Mouse (Mus musculus) megakaryocyte, adult 5-6 weeks (primary cell): ENCODE results near the gene Acta2. TPM values are rescaled to one million over a fixed set of nuclear protein-coding genes. Genes with fewer than 3 reads are reported as not detected.

Source experiments
- ATAC-seq: 2 replicates; pipeline ENCODE4 v1.8.0; 2016; ENCODE audit warnings: mild to moderate bottlenecking, inconsistent platforms; ENCODE audit not compliant: poor library complexity, severe bottlenecking
- total RNA-seq, 2 experiments: library from RNA; stranded (forward) in 1 of 2; stranded (reverse) in 1 of 2; fragments of 153-499, 151-499 nt in 1 of 2; fragments of 221-1000, 200-1000 nt in 1 of 2; gene quantifications; 2 replicates each; pipeline versions ENCODE4 v1.2.3 to v1.2.4; 2015 to 2017

Acta2 gene
- total RNA-seq, 2 experiments from 2014 or later: 3.7 to 6.4 TPM

DNA sequence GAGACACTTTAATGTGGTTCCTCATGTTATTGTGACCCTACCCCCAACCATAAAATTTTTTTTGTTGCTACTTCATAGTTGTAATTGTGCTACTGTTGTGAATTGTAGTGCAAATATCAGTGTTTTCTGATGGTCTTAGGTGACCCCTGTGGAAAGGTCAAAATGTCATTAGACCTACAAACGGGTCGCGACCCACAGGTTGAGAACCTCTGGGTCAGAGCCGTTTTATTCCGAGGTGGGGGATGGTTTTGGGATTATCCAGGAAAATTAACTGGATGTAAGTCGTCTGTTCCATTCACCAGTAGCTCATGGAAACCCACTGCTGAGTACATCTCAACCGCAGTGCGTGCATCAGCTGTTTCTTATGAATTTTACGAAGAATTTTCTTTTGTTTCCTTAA is 61.7 kb downstream of the Acta2 start:
- no peak for ATAC-seq

DNA sequence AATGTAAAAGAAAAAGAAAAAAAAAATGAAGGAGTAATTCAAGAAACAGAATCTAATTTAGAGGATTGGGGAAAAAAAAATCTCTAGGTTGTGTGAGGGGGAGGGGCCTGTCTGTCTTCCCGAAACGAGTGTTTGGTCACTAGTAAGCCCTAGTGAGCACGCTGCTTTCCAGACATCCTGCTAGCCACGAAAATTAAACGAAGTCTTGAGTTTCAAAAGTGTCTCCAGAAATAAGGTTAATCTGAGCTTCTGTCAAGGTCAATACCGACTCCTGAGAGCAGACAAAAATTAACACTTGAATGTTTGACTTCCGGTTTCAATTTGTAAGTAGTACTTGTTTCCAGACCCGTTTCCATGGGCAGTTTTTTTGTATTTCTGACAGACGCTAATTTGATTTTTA is 62.2 kb downstream of the Acta2 start:
- no peak; the same call in 1 of the 2 replicates for ATAC-seq

DNA sequence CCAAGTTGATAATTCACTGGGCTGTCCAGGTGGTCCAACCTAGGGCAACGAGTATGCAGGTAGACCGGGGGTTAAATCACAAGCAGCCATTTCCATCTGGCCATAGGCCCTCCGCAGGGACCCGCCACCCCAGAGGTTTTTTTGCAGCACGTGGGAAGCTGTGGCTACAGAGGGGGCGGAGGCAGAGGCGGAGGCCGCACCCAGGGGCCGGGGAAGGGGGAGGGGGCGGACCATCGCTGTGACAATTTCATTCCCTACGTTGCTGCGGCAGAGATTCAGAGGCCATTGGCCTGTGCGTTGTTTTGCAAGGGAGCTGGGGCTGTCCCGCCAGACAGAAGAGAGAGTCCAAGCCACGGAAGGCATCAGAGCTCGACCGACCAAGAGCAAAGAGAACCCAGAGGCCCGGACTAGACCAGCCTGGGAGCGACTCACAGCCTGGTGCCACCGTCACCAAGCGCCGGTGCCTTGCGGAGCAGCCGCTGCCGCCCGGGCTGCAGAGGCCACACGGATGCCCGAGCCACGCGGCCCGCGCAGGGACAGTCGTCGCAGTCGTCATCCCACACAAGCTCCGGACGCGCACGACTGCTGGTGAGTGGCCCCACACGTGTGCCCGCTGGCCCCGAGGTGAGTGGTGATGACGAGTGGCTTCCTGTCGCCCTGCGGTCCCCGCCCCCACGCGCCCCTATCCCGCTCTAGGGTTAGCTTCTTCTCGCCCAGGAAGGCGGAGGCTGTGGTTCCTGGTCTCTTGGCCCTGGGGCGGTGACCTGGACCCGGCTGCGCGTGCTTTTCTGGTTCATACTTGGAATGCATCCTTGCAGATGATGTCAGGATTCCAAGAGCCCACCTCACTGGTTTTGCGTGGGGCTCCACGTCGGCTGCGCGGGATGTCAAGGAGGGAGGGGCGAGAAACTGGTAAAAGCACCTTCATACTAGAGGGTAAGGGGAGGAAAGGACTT is 63.1 kb downstream of the Acta2 start, which contains the start of gene Stambpl1:
Stambpl1 (plus strand) TSS at position 222 of the 956 bp plus-strand sequence.
- peak; percentile 79 for ATAC-seq

DNA sequence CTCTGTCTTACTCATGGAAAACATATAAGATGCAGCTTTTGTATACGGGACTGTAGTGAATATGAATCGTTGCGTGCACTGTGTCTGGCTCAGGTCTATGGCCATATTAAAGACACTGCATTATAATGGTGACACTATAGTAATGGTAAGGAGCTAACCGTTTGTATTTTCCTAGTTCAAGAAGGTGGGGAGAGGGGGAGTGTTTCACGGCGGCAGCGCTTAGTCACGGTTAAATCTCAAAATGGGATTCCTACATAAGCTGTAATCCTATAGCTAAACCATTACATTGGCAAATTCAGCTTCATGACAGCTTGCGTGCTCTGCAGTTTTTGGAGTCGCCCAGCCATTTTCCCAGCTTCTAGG is 63.8 kb downstream of the Acta2 start:
- ATAC-seq: no peak

Other genes starting within 250 kb of the Acta2 start
- gene Lipk, start 247.3 kb downstream of the Acta2 start, total RNA-seq (2015): not detected in 2 replicates
- not detected in 2 replicates for gene Lipk, start 247.3 kb downstream of the Acta2 start, total RNA-seq (2017)
- 1.4 TPM in 1 of 2 replicates, not detected in the other for gene Lipn, start 188.2 kb downstream of the Acta2 start, total RNA-seq (2015)
- not detected in 2 replicates for gene Lipn, start 188.2 kb downstream of the Acta2 start, total RNA-seq (2017)
- not detected in 2 replicates for gene Lipm, start 154.7 kb downstream of the Acta2 start, total RNA-seq (2015)
- not detected in 2 replicates for gene Lipm, start 154.7 kb downstream of the Acta2 start, total RNA-seq (2017)
- gene Ankrd22, start 89.5 kb downstream of the Acta2 start, total RNA-seq (2015): 23.3 and 30.5 TPM in 2 replicates
- 14.3 and 24.6 TPM in 2 replicates for gene Ankrd22, start 89.5 kb downstream of the Acta2 start, total RNA-seq (2017)
- gene Stambpl1, start 63.4 kb downstream of the Acta2 start, total RNA-seq (2015): 29.4 and 32.4 TPM in 2 replicates
- gene Stambpl1, start 63.4 kb downstream of the Acta2 start, total RNA-seq (2017): 22.0 and 24.0 TPM in 2 replicates
- 20.5 and 37.5 TPM in 2 replicates for gene Fas, start 35.1 kb upstream of the Acta2 start, total RNA-seq (2015)
- gene Fas, start 35.1 kb upstream of the Acta2 start, total RNA-seq (2017): 25.1 and 29.8 TPM in 2 replicates
- gene Ch25h, start 219.6 kb upstream of the Acta2 start, total RNA-seq (2015): not detected in 2 replicates
- gene Ch25h, start 219.6 kb upstream of the Acta2 start, total RNA-seq (2017): not detected in 2 replicates